Mouse (Mus musculus) neutrophil, adult 65 days (primary cell): ENCODE results near the gene Cd8b1. TPM values are rescaled to one million over a fixed set of nuclear protein-coding genes. Genes with fewer than 3 reads are reported as not detected.

ENCODE experiments used
- total RNA-seq: library from RNA; stranded (reverse); gene quantifications from 2 replicates; pipeline ENCODE4 v1.2.4, GENCODE M21; 2023

Gene Cd8b1
- 0.32 TPM in 1 of 2 replicates, not detected in the other for total RNA-seq

GRCm38 (mm10) chr6:71322491-71322921 is at the start of gene Cd8b1:
Cd8b1 (plus strand) TSS chr6:71322788.

GRCm38 (mm10) chr6:71321826-71322283 is 733 bp upstream of the Cd8b1 start, which contains the start of gene Smyd1:
Smyd1 (minus strand) TSS chr6:71322233.

GRCm38 (mm10) chr6:71373249-71373775 is 50.7 kb downstream of the Cd8b1 start, which contains the start of gene Cd8a:
Cd8a (plus strand) TSS chr6:71373427.

Other genes starting within 250 kb of the Cd8b1 start
- gene Thnsl2, start 178.3 kb upstream of the Cd8b1 start, total RNA-seq = not detected in 2 replicates
- gene Fabp1, start 123.0 kb upstream of the Cd8b1 start, total RNA-seq = not detected in 2 replicates
- 25.8 and 28.8 TPM in 2 replicates for gene Krcc1, start 51.1 kb upstream of the Cd8b1 start, total RNA-seq
- 0.25 TPM in 1 of 2 replicates, not detected in the other for gene Smyd1, start 555 bp upstream of the Cd8b1 start, total RNA-seq
- not detected in 2 replicates for gene Cd8a, start 50.6 kb downstream of the Cd8b1 start, total RNA-seq
- gene Rmnd5a, start 117.8 kb downstream of the Cd8b1 start, total RNA-seq = 41.3 and 59.6 TPM in 2 replicates
- 19.9 and 24.9 TPM in 2 replicates for gene Rnf103, start 171.1 kb downstream of the Cd8b1 start, total RNA-seq
- 51.9 and 59.0 TPM in 2 replicates for gene Chmp3, start 221.0 kb downstream of the Cd8b1 start, total RNA-seq